Mouse (Mus musculus) urinary bladder, adult 2 months (tissue): Measurements from ENCODE around the gene Kat8. TPM values are rescaled to one million over a fixed set of nuclear protein-coding genes. Genes with fewer than 3 reads are reported as not detected.
"Not testable (repeated sequence)": the region's sequence is repeated elsewhere in the genome, so short reads cannot be mapped to it uniquely, and the experiment has no call there.

Source experiments
- DNase-seq: peaks from one replicate; pipeline ENCODE4 v3.0.0; 2022; ENCODE audit warnings: low spot score
- polyA plus RNA-seq: library from polyadenylated mRNA; depleted of rRNA; stranded (reverse); fragments of >200 nt; gene quantifications from 2 replicates; pipeline ENCODE4 v1.2.3, GENCODE M21; 2012

The Kat8 gene
- polyA plus RNA-seq, 1 experiment = 31.9 TPM

- DNase-seq = no peak
Measured at GRCm38 (mm10) chr7:127931351-127932135, 19.2 kb downstream of the Kat8 start.

- DNase-seq = no peak
Measured at GRCm38 (mm10) chr7:127932273-127933031, 20.1 kb downstream of the Kat8 start.

GRCm38 (mm10) chr7:127934075-127934474 is 21.8 kb downstream of the Kat8 start:
- DNase-seq = no peak

- peak; percentile 90 for DNase-seq
Measured at GRCm38 (mm10) chr7:127935028-127935722, 22.9 kb downstream of the Kat8 start.

GRCm38 (mm10) chr7:127935748-127936159 is 23.4 kb downstream of the Kat8 start:
- DNase-seq = no peak

- no peak for DNase-seq
Measured at GRCm38 (mm10) chr7:127936216-127936884, 24.0 kb downstream of the Kat8 start.

GRCm38 (mm10) chr7:127942097-127942496 is 29.8 kb downstream of the Kat8 start:
- DNase-seq = not testable (repeated sequence)

- DNase-seq = no peak
Measured at GRCm38 (mm10) chr7:127944614-127945013, 32.3 kb downstream of the Kat8 start.

- no peak for DNase-seq
Measured at GRCm38 (mm10) chr7:127946470-127947023, 34.2 kb downstream of the Kat8 start, which contains the start of gene Prss36. Gene Prss36 (minus strand): TSS chr7:127946725.

GRCm38 (mm10) chr7:127952864-127953581 is 40.7 kb downstream of the Kat8 start:
- DNase-seq = no peak

- no peak for DNase-seq
Measured at GRCm38 (mm10) chr7:127959364-127959763, 47.0 kb downstream of the Kat8 start.

GRCm38 (mm10) chr7:127966371-127966918 is 54.1 kb downstream of the Kat8 start:
- no peak for DNase-seq

- peak; percentile 100 for DNase-seq
Measured at GRCm38 (mm10) chr7:127967004-127967921, 54.9 kb downstream of the Kat8 start, which contains the start of gene Fus. Gene Fus (plus strand): TSS chr7:127967457.

GRCm38 (mm10) chr7:127967922-127968828 is 55.9 kb downstream of the Kat8 start:
- DNase-seq = peak; percentile 66

GRCm38 (mm10) chr7:127974413-127974930 is 62.2 kb downstream of the Kat8 start:
- no peak for DNase-seq
